Mouse (Mus musculus): ENCODE data around the gene Zbtb44. TPM values are rescaled to one million over a fixed set of nuclear protein-coding genes. Genes with fewer than 3 reads are reported as not detected.
A peak's percentile ranks its signal among the peaks of the same experiment; 100 is the strongest.

Gene Zbtb44
- polyA plus RNA-seq, 1 experiment from 2014 or later: 4.5 TPM

DNA sequence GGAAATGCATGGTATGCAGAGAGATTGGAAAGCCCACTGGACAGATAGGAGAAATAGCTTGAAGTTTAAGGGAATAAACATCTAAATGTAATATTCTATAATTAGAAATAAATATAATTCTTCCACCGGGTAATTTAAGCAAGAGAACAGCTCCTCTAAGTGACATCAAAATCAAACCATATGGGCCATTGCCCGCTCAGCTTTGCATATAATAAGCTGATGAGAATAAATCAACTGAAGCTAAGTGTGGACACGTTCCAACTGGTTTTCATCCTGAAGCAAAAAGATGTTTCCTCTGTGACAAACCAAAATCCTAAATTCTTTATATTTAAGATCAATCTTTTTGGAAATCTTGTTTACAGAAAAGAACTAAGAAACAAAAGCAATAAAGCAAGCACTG lies 19.7 kb upstream of the Zbtb44 start:
- Histone ChIP-seq H3K36me3 (ENCODE audit: control insufficient read depth, insufficient read depth, low read length) (no peaks in the 10 kb centered on the region), H3K4me2 (ENCODE audit: low read depth) (no peak overlapping the region), H3K9me3 (ENCODE audit: control insufficient read depth, low read length) (no peaks in the 10 kb centered on the region), H3K27ac (ENCODE audit: low read depth, low read length) (no peak overlapping the region), H3K4me3 (ENCODE audit: low read depth, low read length) (no peak overlapping the region), H3K9ac (ENCODE audit: low read length) (no peak overlapping the region), H3K27me3 (ENCODE audit: control insufficient read depth, insufficient read depth, low read length) (no peaks in the 10 kb centered on the region), H3K4me1 (ENCODE audit: control insufficient read depth, insufficient read depth, low read length) (no peaks in the 10 kb centered on the region)
- DNase-seq (ENCODE audit: low spot score) (no peak), ATAC-seq (ENCODE audit: insufficient read depth, low FRiP score, low TSS enrichment) (no peak)
- WGBS: 88% methylated on average over 3 of the region's 3 CpGs

DNA sequence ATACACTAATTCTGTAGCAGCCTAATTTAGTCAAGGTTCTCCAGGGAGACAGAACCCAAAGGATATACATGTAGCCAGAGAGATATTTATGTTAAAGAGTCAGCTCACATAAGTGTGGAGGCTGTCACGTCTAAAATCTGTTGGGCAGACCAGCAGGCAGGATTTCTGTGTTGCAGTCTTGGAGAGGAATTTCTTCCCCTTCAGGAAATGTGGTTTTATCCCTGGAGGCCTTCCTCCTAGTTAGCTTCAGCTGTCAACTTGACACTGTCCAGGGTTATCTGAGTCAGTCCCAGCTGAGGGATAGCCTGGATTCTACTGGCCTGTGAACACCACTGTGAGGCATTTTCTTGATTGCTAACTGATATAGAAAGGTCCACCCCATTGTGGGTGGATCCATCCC lies 18.9 kb upstream of the Zbtb44 start:
- no peaks in the 10 kb centered on the region for H3K4me1 ChIP-seq (ENCODE audit: control insufficient read depth, insufficient read depth, low read length)
- no peaks in the 10 kb centered on the region for H3K27me3 ChIP-seq (ENCODE audit: control insufficient read depth, insufficient read depth, low read length)
- no peak overlapping the region for H3K9ac ChIP-seq (ENCODE audit: low read length)
- H3K36me3 ChIP-seq (ENCODE audit: control insufficient read depth, insufficient read depth, low read length): no peaks in the 10 kb centered on the region
- H3K9me3 ChIP-seq (ENCODE audit: control insufficient read depth, low read length): no peaks in the 10 kb centered on the region
- WGBS: 63% methylated on average over 1 of the region's 1 CpGs
- H3K27ac ChIP-seq (ENCODE audit: low read depth, low read length): no peak overlapping the region
- no peak overlapping the region for H3K4me2 ChIP-seq (ENCODE audit: low read depth)
- H3K4me3 ChIP-seq (ENCODE audit: low read depth, low read length): no peak overlapping the region
- DNase-seq (ENCODE audit: low spot score): no peak
- no peak for ATAC-seq (ENCODE audit: insufficient read depth, low FRiP score, low TSS enrichment)

DNA sequence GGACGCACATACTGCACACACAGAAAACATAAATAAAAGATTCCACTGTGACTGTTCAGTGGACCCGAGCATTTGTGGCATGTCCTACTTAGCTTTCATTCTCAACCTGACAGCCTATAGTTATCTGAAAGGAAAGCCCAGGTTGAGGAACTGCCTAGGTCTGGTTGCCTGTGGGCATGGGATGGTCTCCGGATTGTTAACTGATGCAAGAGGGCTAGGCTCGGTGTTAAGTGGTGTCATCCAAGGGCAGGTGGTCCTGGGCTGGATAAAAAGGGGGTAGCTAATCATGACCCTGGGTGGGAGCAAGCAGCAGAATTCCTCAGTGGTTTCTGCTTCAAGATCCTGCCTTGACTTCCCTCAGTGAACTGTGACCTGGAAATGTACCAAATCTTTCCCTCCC lies 17.8 kb upstream of the Zbtb44 start:
- no peaks in the 10 kb centered on the region for H3K4me1 ChIP-seq (ENCODE audit: control insufficient read depth, insufficient read depth, low read length)
- H3K36me3 ChIP-seq (ENCODE audit: control insufficient read depth, insufficient read depth, low read length): no peaks in the 10 kb centered on the region
- H3K4me2 ChIP-seq (ENCODE audit: low read depth): no peak overlapping the region
- no peaks in the 10 kb centered on the region for H3K27me3 ChIP-seq (ENCODE audit: control insufficient read depth, insufficient read depth, low read length)
- H3K9me3 ChIP-seq (ENCODE audit: control insufficient read depth, low read length): no peaks in the 10 kb centered on the region
- DNase-seq (ENCODE audit: low spot score): no peak
- H3K4me3 ChIP-seq (ENCODE audit: low read depth, low read length): no peak overlapping the region
- no peak overlapping the region for H3K27ac ChIP-seq (ENCODE audit: low read depth, low read length)
- no peak for ATAC-seq (ENCODE audit: insufficient read depth, low FRiP score, low TSS enrichment)
- H3K9ac ChIP-seq (ENCODE audit: low read length): no peak overlapping the region
- WGBS: 80% methylated on average over 4 of the region's 4 CpGs

DNA sequence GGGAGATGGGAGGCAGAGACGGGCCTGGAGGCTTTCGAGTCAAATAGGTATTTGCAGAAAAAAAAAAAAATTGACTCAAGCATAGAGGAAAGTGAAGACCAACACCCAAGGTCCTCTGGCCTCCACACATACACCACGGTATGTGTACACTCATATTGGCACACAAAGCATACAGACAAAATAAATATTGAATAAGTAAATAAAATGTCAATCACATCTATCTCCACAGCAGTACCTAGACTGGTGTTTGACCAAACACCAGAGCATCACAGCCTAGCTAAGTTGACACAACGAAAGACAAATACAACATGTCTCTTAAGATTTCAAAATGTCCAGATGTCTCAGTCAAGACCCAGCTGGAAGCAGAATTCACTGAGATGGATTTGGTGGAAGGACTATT lies 17.0 kb upstream of the Zbtb44 start:
- no peak overlapping the region for H3K27ac ChIP-seq (ENCODE audit: low read depth, low read length)
- H3K4me3 ChIP-seq (ENCODE audit: low read depth, low read length): no peak overlapping the region
- ATAC-seq (ENCODE audit: insufficient read depth, low FRiP score, low TSS enrichment): no peak
- H3K9me3 ChIP-seq (ENCODE audit: control insufficient read depth, low read length): no peaks in the 10 kb centered on the region
- H3K4me1 ChIP-seq (ENCODE audit: control insufficient read depth, insufficient read depth, low read length): no peaks in the 10 kb centered on the region
- H3K4me2 ChIP-seq (ENCODE audit: low read depth): no peak overlapping the region
- no peak overlapping the region for H3K9ac ChIP-seq (ENCODE audit: low read length)
- no peak for DNase-seq (ENCODE audit: low spot score)
- 88% methylated on average over 4 of the region's 4 CpGs for WGBS
- H3K27me3 ChIP-seq (ENCODE audit: control insufficient read depth, insufficient read depth, low read length): no peaks in the 10 kb centered on the region
- no peaks in the 10 kb centered on the region for H3K36me3 ChIP-seq (ENCODE audit: control insufficient read depth, insufficient read depth, low read length)

DNA sequence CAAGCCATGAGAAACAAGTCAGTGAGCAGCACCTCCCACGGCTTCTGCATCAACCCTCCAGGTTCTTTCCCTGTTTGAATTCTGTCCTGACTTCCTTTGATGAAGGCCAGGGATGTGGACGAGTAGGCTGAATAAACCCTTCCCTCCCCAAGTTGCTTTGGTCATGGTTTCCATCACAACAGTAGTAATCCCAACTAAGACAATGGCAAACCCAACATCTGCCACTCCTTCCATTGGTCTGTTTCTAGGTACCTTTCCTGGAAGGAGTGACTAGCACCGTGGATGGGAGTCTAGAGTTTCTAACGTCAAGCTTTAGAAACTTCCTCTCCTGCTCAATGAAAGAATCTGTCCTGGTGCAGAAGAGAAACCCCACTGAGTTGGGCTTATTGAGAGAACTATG lies 12.8 kb upstream of the Zbtb44 start:
- Histone ChIP-seq H3K4me2 (ENCODE audit: low read depth) (no peak overlapping the region), H3K4me1 (ENCODE audit: control insufficient read depth, insufficient read depth, low read length) (no peaks in the 10 kb centered on the region), H3K4me3 (ENCODE audit: low read depth, low read length) (no peak overlapping the region), H3K27me3 (ENCODE audit: control insufficient read depth, insufficient read depth, low read length) (no peaks in the 10 kb centered on the region), H3K9ac (ENCODE audit: low read length) (no peak overlapping the region), H3K36me3 (ENCODE audit: control insufficient read depth, insufficient read depth, low read length) (no peaks in the 10 kb centered on the region), H3K27ac (ENCODE audit: low read depth, low read length) (no peak overlapping the region), H3K9me3 (ENCODE audit: control insufficient read depth, low read length) (no peaks in the 10 kb centered on the region)
- DNase-seq (ENCODE audit: low spot score) (no peak), ATAC-seq (ENCODE audit: insufficient read depth, low FRiP score, low TSS enrichment) (no peak)
- 69% methylated on average over 4 of the region's 4 CpGs for whole genome bisulfite sequencing

DNA sequence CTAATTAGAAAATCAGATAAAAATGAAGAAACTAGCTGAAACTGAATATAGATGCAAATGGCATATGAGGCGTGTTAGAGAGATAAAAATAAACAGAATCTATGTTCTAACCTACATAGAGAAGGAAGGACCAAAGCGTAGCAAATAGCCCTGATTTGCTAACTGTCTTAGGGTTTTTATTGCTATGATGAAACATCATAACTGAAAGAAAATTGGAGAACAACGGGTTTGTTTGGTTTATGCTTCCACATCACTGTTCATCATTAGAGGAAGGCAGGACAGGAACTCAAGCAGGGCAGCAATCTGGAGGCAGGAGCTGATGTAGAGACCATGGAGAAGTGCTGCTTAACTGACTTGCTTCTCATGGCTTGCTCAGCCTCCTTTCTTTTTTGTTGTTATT lies 12.3 kb upstream of the Zbtb44 start:
- 89% methylated on average over 3 of the region's 3 CpGs for WGBS
- no peaks in the 10 kb centered on the region for H3K9me3 ChIP-seq (ENCODE audit: control insufficient read depth, low read length)

DNA sequence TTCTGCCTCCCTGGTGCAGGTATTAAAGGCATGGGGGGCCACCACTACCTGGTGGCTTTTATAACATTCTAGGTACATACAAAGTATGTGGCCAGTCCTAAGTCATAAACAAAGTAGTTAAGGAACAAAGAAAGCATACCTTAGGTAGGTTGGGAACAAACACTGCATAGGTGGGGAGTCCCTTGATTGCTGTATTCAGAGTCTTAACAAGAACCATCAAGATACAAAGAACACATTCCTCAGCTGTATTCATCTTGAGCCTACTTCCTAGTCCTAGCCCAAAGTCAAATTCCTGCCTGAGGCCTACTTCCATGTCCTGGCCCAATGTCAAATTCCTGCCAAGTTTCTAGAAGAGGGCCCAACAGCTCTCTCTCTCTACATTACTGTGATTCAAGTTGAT lies 11.7 kb upstream of the Zbtb44 start:
- H3K4me3 ChIP-seq (ENCODE audit: low read depth, low read length): no peak overlapping the region
- H3K36me3 ChIP-seq (ENCODE audit: control insufficient read depth, insufficient read depth, low read length): no peaks in the 10 kb centered on the region
- no peaks in the 10 kb centered on the region for H3K9me3 ChIP-seq (ENCODE audit: control insufficient read depth, low read length)
- no peak overlapping the region for H3K9ac ChIP-seq (ENCODE audit: low read length)
- no peak overlapping the region for H3K4me2 ChIP-seq (ENCODE audit: low read depth)
- DNase-seq (ENCODE audit: low spot score) (no peak), ATAC-seq (ENCODE audit: insufficient read depth, low FRiP score, low TSS enrichment) (no peak)
- H3K27ac ChIP-seq (ENCODE audit: low read depth, low read length): no peak overlapping the region
- no peaks in the 10 kb centered on the region for H3K27me3 ChIP-seq (ENCODE audit: control insufficient read depth, insufficient read depth, low read length)
- H3K4me1 ChIP-seq (ENCODE audit: control insufficient read depth, insufficient read depth, low read length): no peaks in the 10 kb centered on the region

More for the DNA sequence above, 12.3 kb upstream of the Zbtb44 start:
- Histone ChIP-seq H3K4me1 (ENCODE audit: control insufficient read depth, insufficient read depth, low read length) (no peaks in the 10 kb centered on the region), H3K4me3 (ENCODE audit: low read depth, low read length) (no peak overlapping the region), H3K36me3 (ENCODE audit: control insufficient read depth, insufficient read depth, low read length) (no peaks in the 10 kb centered on the region), H3K4me2 (ENCODE audit: low read depth) (no peak overlapping the region), H3K9ac (ENCODE audit: low read length) (no peak overlapping the region), H3K27ac (ENCODE audit: low read depth, low read length) (no peak overlapping the region), H3K27me3 (ENCODE audit: control insufficient read depth, insufficient read depth, low read length) (no peaks in the 10 kb centered on the region)
- no peak for ATAC-seq (ENCODE audit: insufficient read depth, low FRiP score, low TSS enrichment)
- no peak for DNase-seq (ENCODE audit: low spot score)

DNA sequence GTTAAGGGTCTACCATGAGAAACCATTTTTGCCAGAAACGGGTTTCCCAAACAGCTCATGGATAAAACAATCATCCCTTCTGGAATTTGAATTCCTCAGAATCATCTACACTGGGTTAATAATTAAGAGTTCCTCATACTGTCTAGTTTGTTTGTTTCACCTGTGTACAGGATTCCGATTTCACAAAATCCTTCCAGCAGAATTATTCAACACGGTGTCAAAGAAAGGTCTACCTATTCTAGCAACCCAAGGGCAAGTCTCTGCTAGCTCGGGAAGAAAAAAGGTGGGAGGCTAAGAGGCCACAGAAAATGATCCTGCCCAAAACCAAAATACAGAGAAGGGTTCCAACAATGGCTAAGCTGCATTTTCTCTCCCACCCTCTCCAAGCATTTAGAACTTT lies 2.2 kb upstream of the Zbtb44 start:
- no peak for ATAC-seq (ENCODE audit: insufficient read depth, low FRiP score, low TSS enrichment)
- H3K36me3 ChIP-seq (ENCODE audit: control insufficient read depth, insufficient read depth, low read length): no peaks in the 10 kb centered on the region
- no peak overlapping the region for H3K4me3 ChIP-seq (ENCODE audit: low read depth, low read length)
- H3K27ac ChIP-seq (ENCODE audit: low read depth, low read length): no peak overlapping the region
- no peak overlapping the region for H3K9ac ChIP-seq (ENCODE audit: low read length)
- peaks cover 5% of the 10 kb centered on the region; the same call in 1 of the 2 replicates for H3K4me1 ChIP-seq (ENCODE audit: control insufficient read depth, insufficient read depth, low read length)
- no peaks in the 10 kb centered on the region for H3K27me3 ChIP-seq (ENCODE audit: control insufficient read depth, insufficient read depth, low read length)
- WGBS: 84% methylated on average over 4 of the region's 4 CpGs
- no peaks in the 10 kb centered on the region for H3K9me3 ChIP-seq (ENCODE audit: control insufficient read depth, low read length)
- no peak overlapping the region for H3K4me2 ChIP-seq (ENCODE audit: low read depth)
- no peak for DNase-seq (ENCODE audit: low spot score)

DNA sequence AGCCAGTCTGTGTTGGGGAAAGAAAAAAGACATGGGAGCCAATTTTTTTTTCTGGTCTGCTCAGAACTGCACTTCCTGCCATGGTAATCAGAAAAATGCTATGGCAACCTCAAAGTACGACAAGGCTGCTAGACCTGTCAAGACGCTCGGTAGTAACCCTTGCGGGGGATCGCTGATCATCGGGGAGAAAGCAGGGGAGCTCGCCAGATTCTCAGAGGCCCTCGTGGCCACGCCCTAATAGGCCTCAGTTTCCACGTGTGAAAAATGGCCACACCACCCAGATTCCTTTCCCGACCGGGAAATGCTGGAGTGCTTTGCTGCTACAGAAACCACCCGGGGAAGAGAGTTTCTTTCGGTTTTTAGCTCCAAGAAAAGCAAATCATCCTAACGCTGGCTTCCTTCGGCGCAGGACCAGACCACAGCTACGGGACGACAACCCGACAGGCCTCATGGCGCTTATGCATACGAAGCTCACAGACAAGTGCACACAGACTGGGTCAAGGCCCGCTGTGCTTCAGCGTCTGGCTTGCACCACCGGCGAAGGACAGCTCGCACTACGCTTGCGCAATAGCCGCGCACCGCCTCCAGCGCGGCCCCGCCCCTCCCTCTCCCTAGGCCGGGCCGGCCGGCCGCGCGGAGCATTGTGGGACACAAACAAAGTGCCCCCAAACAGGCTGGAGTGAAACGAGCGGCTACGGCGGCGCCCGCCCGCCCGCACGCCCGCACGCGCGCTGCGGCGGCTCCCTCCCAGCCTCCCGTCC lies 513 bp upstream of the Zbtb44 start:
- under 1% methylated on average over 39 of the region's 57 CpGs for WGBS

More for the DNA sequence above, 513 bp upstream of the Zbtb44 start:
- peak overlapping the region; percentile 90 for H3K4me2 ChIP-seq (ENCODE audit: low read depth)
- peak overlapping the region; percentile 94 for H3K9ac ChIP-seq (ENCODE audit: low read length)
- H3K4me3 ChIP-seq (ENCODE audit: low read depth, low read length): peak overlapping the region; percentile 92
- peak; percentile 98 for DNase-seq (ENCODE audit: low spot score)
- H3K4me1 ChIP-seq (ENCODE audit: control insufficient read depth, insufficient read depth, low read length): peaks cover 5% of the 10 kb centered on the region; the same call in 1 of the 2 replicates
- H3K36me3 ChIP-seq (ENCODE audit: control insufficient read depth, insufficient read depth, low read length): no peaks in the 10 kb centered on the region
- no peaks in the 10 kb centered on the region for H3K27me3 ChIP-seq (ENCODE audit: control insufficient read depth, insufficient read depth, low read length)
- peak; percentile 97 for ATAC-seq (ENCODE audit: insufficient read depth, low FRiP score, low TSS enrichment)
- H3K27ac ChIP-seq (ENCODE audit: low read depth, low read length): peak overlapping the region; percentile 97
- no peaks in the 10 kb centered on the region for H3K9me3 ChIP-seq (ENCODE audit: control insufficient read depth, low read length)
